Mouse (Mus musculus) kidney, embryonic 15.5 days (tissue): ENCODE results near the gene Ccdc13. TPM values are rescaled to one million over a fixed set of nuclear protein-coding genes. Genes with fewer than 3 reads are reported as not detected.

ENCODE experiments used
- ATAC-seq: fragments of 200-750 bp; cut with Nextera tagmentation; replicated peaks from 2 replicates; pipeline ENCODE4 v1.8.0; 2017; ENCODE audit warnings: moderate TSS enrichment; ENCODE audit not compliant: low FRiP score
- H3K27ac ChIP-seq: fragments of 300-500 bp; sonication (generic); 2 replicates; pipeline ENCODE4 v1.5.1; 2015; ENCODE audit warnings: mild to moderate bottlenecking, inconsistent platforms
- H3K27me3 ChIP-seq: fragments of 300-500 bp; sonication (generic); 2 replicates; pipeline ENCODE4 v1.6.1; 2015; ENCODE audit warnings: inconsistent platforms
- H3K36me3 ChIP-seq: fragments of 300-500 bp; sonication (generic); 2 replicates; pipeline ENCODE4 v1.6.1; 2015; ENCODE audit warnings: inconsistent platforms
- H3K4me1 ChIP-seq: fragments of 300-500 bp; sonication (generic); 2 replicates; pipeline ENCODE4 v1.6.1; 2015; ENCODE audit warnings: inconsistent platforms
- H3K4me2 ChIP-seq: fragments of 300-500 bp; sonication (generic); 2 replicates; pipeline ENCODE4 v1.6.1; 2015; ENCODE audit warnings: moderate library complexity, mild to moderate bottlenecking, inconsistent platforms
- H3K4me3 ChIP-seq: fragments of 300-500 bp; sonication (generic); replicated peaks from 2 replicates; pipeline ENCODE4 v1.5.1; 2015; ENCODE audit warnings: mild to moderate bottlenecking, inconsistent platforms
- H3K9ac ChIP-seq: fragments of 300-500 bp; sonication (generic); 2 replicates; pipeline ENCODE4 v1.6.1; 2015; ENCODE audit warnings: mild to moderate bottlenecking, inconsistent platforms
- H3K9me3 ChIP-seq: fragments of 300-500 bp; sonication (generic); replicated peaks from 2 replicates; pipeline ENCODE4 v1.6.1; 2016; ENCODE audit warnings: inconsistent platforms
- WGBS: fragments of 180-500 bp; shearing (Covaris S2); methylation state at CpG from one replicate; pipeline ENCODE4 v1.1.7; 2015; ENCODE audit warnings: mixed read lengths; 5-methylcytosine and 5-hydroxymethylcytosine counted together
- polyA plus RNA-seq: library from polyadenylated mRNA; unstranded; fragments of >200 nt; fragmentation: Nextera tagmentation; extraction: Ambion mirVana; gene quantifications from 2 replicates; pipeline ENCODE4 v1.2.1, GENCODE M21; 2015

The Ccdc13 gene
- polyA plus RNA-seq, 1 experiment from 2014 or later = 0.47 TPM

GRCm38 (mm10) chr9:121839622-121839965 lies 333 bp upstream of the Ccdc13 start:
- WGBS = 33% methylated on average over 7 of the region's 7 CpGs

GRCm38 (mm10) chr9:121838008-121838407 lies 1.3 kb downstream of the Ccdc13 start:
- H3K9ac ChIP-seq = no peak overlapping the region
- no peak for ATAC-seq
- H3K27ac ChIP-seq = no peak overlapping the region
- no peaks in the 10 kb centered on the region for H3K36me3 ChIP-seq
- H3K4me3 ChIP-seq = no peak overlapping the region
- no peak overlapping the region for H3K4me2 ChIP-seq
- peaks cover 12% of the 10 kb centered on the region for H3K4me1 ChIP-seq
- 93% methylated on average over 6 of the region's 6 CpGs for WGBS
- H3K27me3 ChIP-seq = no peaks in the 10 kb centered on the region
- H3K9me3 ChIP-seq = no peaks in the 10 kb centered on the region

More at GRCm38 (mm10) chr9:121839622-121839965, 333 bp upstream of the Ccdc13 start:
- Histone ChIP-seq H3K4me3 (peak overlapping the region; percentile 60), H3K9me3 (no peaks in the 10 kb centered on the region), H3K9ac (peak overlapping the region; percentile 52), H3K27ac (no peak overlapping the region), H3K36me3 (no peaks in the 10 kb centered on the region), H3K27me3 (no peaks in the 10 kb centered on the region), H3K4me2 (peak overlapping the region; percentile 80), H3K4me1 (peaks cover 12% of the 10 kb centered on the region)
- peak; percentile 12; the same call in 1 of the 2 replicates for ATAC-seq

- Histone ChIP-seq H3K9me3 (no peaks in the 10 kb centered on the region), H3K4me3 (no peak overlapping the region), H3K4me2 (no peak overlapping the region), H3K36me3 (no peaks in the 10 kb centered on the region), H3K27ac (no peak overlapping the region), H3K9ac (no peak overlapping the region), H3K27me3 (no peaks in the 10 kb centered on the region), H3K4me1 (peaks cover 4% of the 10 kb centered on the region)
- ATAC-seq = no peak
- 81% methylated on average over 11 of the region's 11 CpGs for WGBS
These were observed 5.4 kb downstream of the Ccdc13 start for GRCm38 (mm10) chr9:121833825-121834224.

GRCm38 (mm10) chr9:121830956-121831293 lies 8.3 kb downstream of the Ccdc13 start:
- no peak overlapping the region for H3K4me3 ChIP-seq
- no peak overlapping the region for H3K4me2 ChIP-seq
- H3K36me3 ChIP-seq = no peaks in the 10 kb centered on the region
- ATAC-seq = 0 out of 2 replicates have a peak, but pooled peaks have one; percentile 40
- H3K4me1 ChIP-seq = no peaks in the 10 kb centered on the region
- 26% methylated on average over 6 of the region's 6 CpGs for WGBS
- H3K27me3 ChIP-seq = no peaks in the 10 kb centered on the region
- no peak overlapping the region for H3K27ac ChIP-seq
- H3K9me3 ChIP-seq = no peaks in the 10 kb centered on the region
- no peak overlapping the region for H3K9ac ChIP-seq

GRCm38 (mm10) chr9:121830243-121830955 lies 8.9 kb downstream of the Ccdc13 start:
- Histone ChIP-seq H3K4me1 (no peaks in the 10 kb centered on the region), H3K4me3 (no peak overlapping the region), H3K9ac (no peak overlapping the region), H3K27me3 (no peaks in the 10 kb centered on the region), H3K9me3 (no peaks in the 10 kb centered on the region), H3K27ac (no peak overlapping the region), H3K36me3 (no peaks in the 10 kb centered on the region), H3K4me2 (no peak overlapping the region)
- WGBS = 74% methylated on average over 6 of the region's 6 CpGs
- peak; percentile 33 for ATAC-seq

GRCm38 (mm10) chr9:121829270-121829992 lies 9.8 kb downstream of the Ccdc13 start:
- ATAC-seq = no peak
- H3K36me3 ChIP-seq = no peaks in the 10 kb centered on the region
- no peaks in the 10 kb centered on the region for H3K9me3 ChIP-seq
- 62% methylated on average over 7 of the region's 7 CpGs for WGBS
- H3K27me3 ChIP-seq = no peaks in the 10 kb centered on the region
- no peaks in the 10 kb centered on the region for H3K4me1 ChIP-seq
- H3K27ac ChIP-seq = no peak overlapping the region
- H3K4me2 ChIP-seq = no peak overlapping the region
- H3K9ac ChIP-seq = no peak overlapping the region
- H3K4me3 ChIP-seq = no peak overlapping the region

GRCm38 (mm10) chr9:121828314-121828713 lies 10.9 kb downstream of the Ccdc13 start:
- no peak overlapping the region for H3K4me3 ChIP-seq
- ATAC-seq = no peak
- no peaks in the 10 kb centered on the region for H3K4me1 ChIP-seq
- no peaks in the 10 kb centered on the region for H3K27me3 ChIP-seq
- H3K9me3 ChIP-seq = no peaks in the 10 kb centered on the region
- no peak overlapping the region for H3K27ac ChIP-seq
- H3K4me2 ChIP-seq = no peak overlapping the region
- H3K36me3 ChIP-seq = no peaks in the 10 kb centered on the region
- WGBS = 65% methylated on average over 6 of the region's 6 CpGs
- no peak overlapping the region for H3K9ac ChIP-seq

- Histone ChIP-seq H3K27me3 (no peaks in the 10 kb centered on the region), H3K4me2 (no peak overlapping the region), H3K4me3 (no peak overlapping the region), H3K9ac (no peak overlapping the region), H3K36me3 (no peaks in the 10 kb centered on the region), H3K27ac (no peak overlapping the region), H3K4me1 (peaks cover 7% of the 10 kb centered on the region; the same call in 1 of the 2 replicates), H3K9me3 (no peaks in the 10 kb centered on the region)
- 86% methylated on average over 3 of the region's 3 CpGs for WGBS
- no peak for ATAC-seq
These were observed 12.9 kb downstream of the Ccdc13 start for GRCm38 (mm10) chr9:121826356-121826755.

- Histone ChIP-seq H3K36me3 (no peaks in the 10 kb centered on the region), H3K4me1 (peaks cover 7% of the 10 kb centered on the region; the same call in 1 of the 2 replicates), H3K27me3 (no peaks in the 10 kb centered on the region), H3K9me3 (no peaks in the 10 kb centered on the region), H3K27ac (no peak overlapping the region), H3K4me2 (no peak overlapping the region), H3K9ac (no peak overlapping the region), H3K4me3 (no peak overlapping the region)
- ATAC-seq = no peak
- 79% methylated on average over 7 of the region's 7 CpGs for WGBS
These were observed 15.3 kb downstream of the Ccdc13 start for GRCm38 (mm10) chr9:121823991-121824390.

GRCm38 (mm10) chr9:121823051-121823450 lies 16.2 kb downstream of the Ccdc13 start:
- peaks cover 7% of the 10 kb centered on the region; the same call in 1 of the 2 replicates for H3K4me1 ChIP-seq
- H3K27ac ChIP-seq = no peak overlapping the region
- H3K36me3 ChIP-seq = no peaks in the 10 kb centered on the region
- H3K4me2 ChIP-seq = no peak overlapping the region
- no peak overlapping the region for H3K4me3 ChIP-seq
- H3K9ac ChIP-seq = no peak overlapping the region
- ATAC-seq = no peak
- H3K27me3 ChIP-seq = 0 out of 2 replicates have a peak, but pooled peaks cover 3% of the 10 kb centered on the region
- no peaks in the 10 kb centered on the region for H3K9me3 ChIP-seq
- WGBS = 91% methylated on average over 1 of the region's 1 CpGs

GRCm38 (mm10) chr9:121822585-121822991 lies 16.7 kb downstream of the Ccdc13 start:
- Histone ChIP-seq H3K27ac (no peak overlapping the region), H3K36me3 (no peaks in the 10 kb centered on the region), H3K4me1 (peaks cover 7% of the 10 kb centered on the region; the same call in 1 of the 2 replicates), H3K4me2 (no peak overlapping the region), H3K4me3 (no peak overlapping the region), H3K9ac (no peak overlapping the region), H3K9me3 (no peaks in the 10 kb centered on the region), H3K27me3 (0 out of 2 replicates have a peak, but pooled peaks cover 3% of the 10 kb centered on the region)
- 53% methylated on average over 6 of the region's 6 CpGs for WGBS
- 0 out of 2 replicates have a peak, but pooled peaks have one; percentile 46 for ATAC-seq

- WGBS = 74% methylated on average over 5 of the region's 5 CpGs
These were observed 18.5 kb downstream of the Ccdc13 start for GRCm38 (mm10) chr9:121820765-121821164.

More at GRCm38 (mm10) chr9:121820765-121821164, 18.5 kb downstream of the Ccdc13 start:
- Histone ChIP-seq H3K36me3 (no peaks in the 10 kb centered on the region), H3K27ac (no peak overlapping the region), H3K9me3 (no peaks in the 10 kb centered on the region), H3K4me3 (no peak overlapping the region), H3K27me3 (0 out of 2 replicates have a peak, but pooled peaks cover 3% of the 10 kb centered on the region), H3K4me2 (no peak overlapping the region), H3K9ac (no peak overlapping the region), H3K4me1 (peaks cover 7% of the 10 kb centered on the region; the same call in 1 of the 2 replicates)
- no peak for ATAC-seq
